Mouse (Mus musculus) brain, embryonic 18.5 days (tissue): ENCODE data around the gene Baz2b.

Experiments
- DNase-seq: peaks from one replicate; pipeline ENCODE4 v3.0.0-alpha.2; 2012; ENCODE audit warnings: low read depth, low spot score

The Baz2b gene

GRCm38 (mm10) chr2:60132269-60133042, 77.2 kb downstream of the Baz2b start:
- no peak for DNase-seq

GRCm38 (mm10) chr2:60128631-60129030, 81.0 kb downstream of the Baz2b start:
- no peak for DNase-seq

- no peak for DNase-seq
These were observed 82.8 kb downstream of the Baz2b start for GRCm38 (mm10) chr2:60126831-60127230.

- no peak for DNase-seq
These were observed 83.3 kb downstream of the Baz2b start for GRCm38 (mm10) chr2:60126292-60126691.

GRCm38 (mm10) chr2:60125049-60126004, 84.3 kb downstream of the Baz2b start:
- DNase-seq = no peak

GRCm38 (mm10) chr2:60124648-60125048, 85.0 kb downstream of the Baz2b start:
- DNase-seq = no peak

GRCm38 (mm10) chr2:60123911-60124647, 85.6 kb downstream of the Baz2b start:
- DNase-seq = no peak

- DNase-seq = no peak
These were observed 86.4 kb downstream of the Baz2b start for GRCm38 (mm10) chr2:60123061-60123874.

GRCm38 (mm10) chr2:60122188-60122587, 87.5 kb downstream of the Baz2b start:
- DNase-seq = no peak

GRCm38 (mm10) chr2:60120681-60121080, 89.0 kb downstream of the Baz2b start:
- no peak for DNase-seq

- no peak for DNase-seq
These were observed 90.7 kb downstream of the Baz2b start for GRCm38 (mm10) chr2:60118684-60119558.

GRCm38 (mm10) chr2:60117867-60118266, 91.8 kb downstream of the Baz2b start:
- DNase-seq = no peak

GRCm38 (mm10) chr2:60115891-60116554, 93.6 kb downstream of the Baz2b start:
- no peak for DNase-seq

- DNase-seq = no peak
These were observed 94.7 kb downstream of the Baz2b start for GRCm38 (mm10) chr2:60114901-60115300.

- DNase-seq = no peak
These were observed 95.7 kb downstream of the Baz2b start for GRCm38 (mm10) chr2:60113661-60114560.

GRCm38 (mm10) chr2:60112116-60112515, 97.5 kb downstream of the Baz2b start:
- no peak for DNase-seq

- no peak for DNase-seq
These were observed 100.6 kb downstream of the Baz2b start for GRCm38 (mm10) chr2:60109001-60109400.

- DNase-seq = no peak
These were observed 113.0 kb downstream of the Baz2b start for GRCm38 (mm10) chr2:60096625-60097024.
